Mouse (Mus musculus): Measurements from ENCODE around the gene Doc2a. TPM values are rescaled to one million over a fixed set of nuclear protein-coding genes. Genes with fewer than 3 reads are reported as not detected.
"Not testable (repeated sequence)": the region's sequence is repeated elsewhere in the genome, so short reads cannot be mapped to it uniquely, and the experiment has no call there.

Gene Doc2a
- polyA plus RNA-seq, 1 experiment from 2014 or later: 0.33 TPM

DNA sequence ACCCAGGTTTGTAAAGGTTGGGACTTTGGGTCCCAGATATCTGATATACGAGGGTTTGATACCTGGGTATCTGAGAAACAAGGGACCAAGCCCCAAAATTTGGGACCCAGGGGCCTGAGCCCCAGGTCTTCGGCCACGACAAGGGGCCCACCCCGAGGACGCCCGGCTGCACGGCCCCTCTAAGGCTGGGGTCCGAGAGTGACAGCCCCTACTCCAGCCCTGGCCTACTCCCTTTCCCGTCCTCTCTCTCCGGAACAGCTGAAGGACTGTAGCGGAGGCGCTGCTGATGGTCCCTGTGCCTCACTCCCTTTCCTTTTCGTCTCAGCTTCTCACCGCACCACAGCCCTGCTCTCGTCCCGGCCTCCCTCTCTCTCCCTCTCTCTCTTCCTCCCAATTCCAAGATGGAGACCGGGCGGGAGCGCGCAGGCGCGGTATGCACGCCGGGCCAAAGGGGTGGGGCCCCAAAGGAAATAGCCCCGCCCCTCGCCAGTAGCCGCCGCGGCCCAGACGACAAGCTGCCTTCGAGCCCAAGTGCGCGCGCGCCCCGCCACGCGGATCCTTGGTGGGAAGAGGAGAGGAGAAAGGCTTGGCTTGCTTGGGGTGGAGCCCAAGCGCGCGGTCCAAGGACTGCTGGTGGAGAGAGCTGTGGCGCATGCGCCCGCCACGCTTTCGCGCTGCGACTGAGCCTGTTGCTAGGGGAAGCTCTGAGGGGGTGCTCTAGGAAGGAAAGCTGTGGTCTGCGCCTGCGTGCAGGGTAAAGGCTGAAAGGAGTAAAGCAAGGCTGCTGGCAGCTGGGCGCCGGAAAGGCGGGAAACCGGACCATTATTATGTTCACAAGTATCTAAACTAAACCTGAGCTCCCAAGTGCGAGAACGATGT, 37.3 kb downstream of the Doc2a start, which contains the start of gene Taok2:
Taok2 (minus strand) TSS at position 418 of the 879 bp plus-strand sequence.
- under 1% methylated on average over 56 of the region's 56 CpGs for WGBS
- Histone ChIP-seq H3K4me1 (ENCODE audit: insufficient read depth) (peaks cover 6% of the 10 kb centered on the region; the same call in 1 of the 2 replicates), H3K4me2 (peak within 1 kb of the TSS; percentile 99), H3K9me3 (ENCODE audit: low read depth, low read length) (no peaks in the 10 kb centered on the region), H3K4me3 (ENCODE audit: low read depth, low read length) (peak within 1 kb of the TSS; percentile 81), H3K27ac (ENCODE audit: low read depth) (peak within 1 kb of the TSS; percentile 90), H3K27me3 (ENCODE audit: insufficient read depth, low read length) (no peaks in the 10 kb centered on the region), H3K36me3 (ENCODE audit: insufficient read depth) (peaks cover 10% of the 10 kb centered on the region), H3K9ac (peak within 1 kb of the TSS; percentile 80)
- DNase-seq: peak; percentile 99
- peak; percentile 99 for ATAC-seq (ENCODE audit: insufficient read depth)
- no peak for TF ChIP-seq CTCF (IDR thresholded peaks at IDR 0.05; ENCODE audit: low read depth)

- no peak overlapping the region for H3K4me3 ChIP-seq (ENCODE audit: low read depth, low read length)
- no peak overlapping the region for H3K27ac ChIP-seq (ENCODE audit: low read depth)
- H3K4me1 ChIP-seq (ENCODE audit: insufficient read depth): no peaks in the 10 kb centered on the region; the same call in 1 of the 2 replicates
- H3K4me2 ChIP-seq: no peak overlapping the region
- H3K36me3 ChIP-seq (ENCODE audit: insufficient read depth): 0 out of 2 replicates have a peak, but pooled peaks cover 7% of the 10 kb centered on the region
- H3K27me3 ChIP-seq (ENCODE audit: insufficient read depth, low read length): no peaks in the 10 kb centered on the region
- no peak overlapping the region for H3K9ac ChIP-seq
- 51% methylated on average over 5 of the region's 5 CpGs for WGBS
- ATAC-seq (ENCODE audit: insufficient read depth) (no peak), DNase-seq (no peak)
- no peak for TF ChIP-seq CTCF (IDR thresholded peaks at IDR 0.05; ENCODE audit: low read depth)
- no peaks in the 10 kb centered on the region for H3K9me3 ChIP-seq (ENCODE audit: low read depth, low read length)
Observed at GRCm38 (mm10) chr7:126887281-126887680, 40.1 kb downstream of the Doc2a start.

GRCm38 (mm10) chr7:126888852-126889251, 41.6 kb downstream of the Doc2a start:
- ATAC-seq (ENCODE audit: insufficient read depth): no peak

GRCm38 (mm10) chr7:126896912-126897311, 49.7 kb downstream of the Doc2a start:
- no peaks in the 10 kb centered on the region for H3K9me3 ChIP-seq (ENCODE audit: low read depth, low read length)
- H3K9ac ChIP-seq: peak overlapping the region; percentile 77; the same call in 1 of the 2 replicates
- DNase-seq (no peak), ATAC-seq (ENCODE audit: insufficient read depth) (no peak)
- no peak overlapping the region for H3K4me3 ChIP-seq (ENCODE audit: low read depth, low read length)
- H3K4me1 ChIP-seq (ENCODE audit: insufficient read depth): peaks cover 10% of the 10 kb centered on the region
- no peak overlapping the region; the same call in 1 of the 2 replicates for H3K27ac ChIP-seq (ENCODE audit: low read depth)
- peak overlapping the region; percentile 95; the same call in 1 of the 2 replicates for H3K4me2 ChIP-seq
- no peaks in the 10 kb centered on the region for H3K27me3 ChIP-seq (ENCODE audit: insufficient read depth, low read length)
- TF ChIP-seq CTCF (IDR thresholded peaks at IDR 0.05; ENCODE audit: low read depth): no peak
- 0 out of 2 replicates have a peak, but pooled peaks cover under 1% of the 10 kb centered on the region for H3K36me3 ChIP-seq (ENCODE audit: insufficient read depth)
- WGBS: 77% methylated on average over 5 of the region's 5 CpGs

More at GRCm38 (mm10) chr7:126888852-126889251, 41.6 kb downstream of the Doc2a start:
- Histone ChIP-seq H3K4me3 (ENCODE audit: low read depth, low read length) (no peak overlapping the region), H3K27ac (ENCODE audit: low read depth) (no peak overlapping the region), H3K4me2 (no peak overlapping the region), H3K27me3 (ENCODE audit: insufficient read depth, low read length) (no peaks in the 10 kb centered on the region), H3K4me1 (ENCODE audit: insufficient read depth) (no peaks in the 10 kb centered on the region), H3K9me3 (ENCODE audit: low read depth, low read length) (no peaks in the 10 kb centered on the region), H3K9ac (no peak overlapping the region), H3K36me3 (ENCODE audit: insufficient read depth) (0 out of 2 replicates have a peak, but pooled peaks cover 7% of the 10 kb centered on the region)
- WGBS: 40% methylated on average over 7 of the region's 7 CpGs
- no peak for DNase-seq
- TF ChIP-seq CTCF (IDR thresholded peaks at IDR 0.05; ENCODE audit: low read depth): peak; percentile 55

DNA sequence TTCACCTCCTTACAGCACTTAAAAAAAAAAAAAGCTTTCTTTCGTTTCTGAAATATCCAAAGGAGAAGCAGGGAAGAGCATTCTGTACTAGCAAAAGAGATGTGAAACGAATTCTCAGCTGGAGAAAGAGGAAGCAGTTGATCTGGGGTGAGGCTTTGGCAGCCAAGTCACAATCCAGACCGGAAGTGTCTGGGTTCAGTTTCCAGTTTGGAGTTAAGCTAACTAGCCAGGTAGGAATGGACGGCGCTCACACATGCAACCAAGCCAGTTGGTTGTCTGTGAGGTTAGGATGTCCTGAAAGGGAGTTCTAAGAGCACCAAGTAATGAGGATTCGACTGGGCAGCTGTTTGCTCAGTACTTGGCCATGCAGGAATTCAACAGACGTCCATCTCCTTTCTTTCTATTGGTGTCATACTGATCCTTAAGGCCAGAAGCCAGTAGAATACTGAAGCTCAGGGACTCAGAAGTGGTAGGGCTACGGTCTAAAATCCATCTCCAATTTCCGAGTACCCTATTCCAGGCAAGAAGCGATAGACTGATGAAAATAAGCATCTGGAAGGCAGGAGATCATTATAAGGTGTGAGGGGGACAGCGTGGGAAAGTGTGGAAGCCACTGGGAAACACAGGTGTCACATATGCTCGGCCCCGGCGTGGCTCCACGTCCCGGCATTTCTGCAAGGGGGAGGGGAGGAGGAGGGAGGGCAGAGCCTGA, 50.3 kb downstream of the Doc2a start:
- Histone ChIP-seq H3K4me2 (peak overlapping the region; percentile 95), H3K36me3 (ENCODE audit: insufficient read depth) (no peaks in the 10 kb centered on the region), H3K27me3 (ENCODE audit: insufficient read depth, low read length) (no peaks in the 10 kb centered on the region), H3K4me1 (ENCODE audit: insufficient read depth) (peaks cover 10% of the 10 kb centered on the region), H3K9me3 (ENCODE audit: low read depth, low read length) (no peaks in the 10 kb centered on the region), H3K9ac (peak overlapping the region; percentile 77), H3K4me3 (ENCODE audit: low read depth, low read length) (peak overlapping the region; percentile 71), H3K27ac (ENCODE audit: low read depth) (peak overlapping the region; percentile 60; the same call in 1 of the 2 replicates)
- WGBS: 24% methylated on average over 15 of the region's 16 CpGs
- ATAC-seq (ENCODE audit: insufficient read depth) (no peak; the same call in 1 of the 2 replicates), DNase-seq (peak; percentile 39)
- TF ChIP-seq CTCF (IDR thresholded peaks at IDR 0.05; ENCODE audit: low read depth): no peak

- no peak for TF ChIP-seq CTCF (IDR thresholded peaks at IDR 0.05; ENCODE audit: low read depth)
- Histone ChIP-seq H3K9ac (peak overlapping the region; percentile 77), H3K9me3 (ENCODE audit: low read depth, low read length) (no peaks in the 10 kb centered on the region), H3K36me3 (ENCODE audit: insufficient read depth) (no peaks in the 10 kb centered on the region), H3K27me3 (ENCODE audit: insufficient read depth, low read length) (no peaks in the 10 kb centered on the region), H3K27ac (ENCODE audit: low read depth) (peak overlapping the region; percentile 60; the same call in 1 of the 2 replicates), H3K4me1 (ENCODE audit: insufficient read depth) (peaks cover 10% of the 10 kb centered on the region), H3K4me3 (ENCODE audit: low read depth, low read length) (peak overlapping the region; percentile 71), H3K4me2 (peak overlapping the region; percentile 95)
- DNase-seq: peak; percentile 98
- ATAC-seq (ENCODE audit: insufficient read depth): peak; percentile 94
- WGBS: 9% methylated on average over 37 of the region's 37 CpGs
Observed at GRCm38 (mm10) chr7:126898102-126898990, 51.1 kb downstream of the Doc2a start.

GRCm38 (mm10) chr7:126899781-126900180, 52.6 kb downstream of the Doc2a start:
- not testable (repeated sequence) for H3K9ac ChIP-seq; H3K4me2 ChIP-seq; H3K9me3 ChIP-seq (ENCODE audit: low read depth, low read length); DNase-seq; H3K27me3 ChIP-seq (ENCODE audit: insufficient read depth, low read length); H3K4me1 ChIP-seq (ENCODE audit: insufficient read depth); H3K36me3 ChIP-seq (ENCODE audit: insufficient read depth); H3K27ac ChIP-seq (ENCODE audit: low read depth); H3K4me3 ChIP-seq (ENCODE audit: low read depth, low read length); ATAC-seq (ENCODE audit: insufficient read depth)
- 93% methylated on average over 7 of the region's 9 CpGs for WGBS

All from lung, embryonic 14.5 days (tissue).